Mouse (Mus musculus): ENCODE results near the gene Syne1. TPM values are rescaled to one million over a fixed set of nuclear protein-coding genes. Genes with fewer than 3 reads are reported as not detected.

Syne1 gene
- total and polyA plus RNA-seq, 3 experiments: 29.0 to 66.6 (median 53.6) TPM

- TF ChIP-seq POLR2A (IDR thresholded peaks at IDR 0.05; ENCODE audit: insufficient read depth, low read depth, low read length): no peak
- no peak for TF ChIP-seq CTCF (IDR thresholded peaks at IDR 0.05)
- no peak for TF ChIP-seq EP300 (IDR thresholded peaks at IDR 0.05; ENCODE audit: insufficient read depth, low read depth, low read length)
Observed at GRCm38 (mm10) chr10:5075724-5076123, 475.6 kb downstream of the Syne1 start.

GRCm38 (mm10) chr10:5072054-5072453 lies 479.2 kb downstream of the Syne1 start:
- WGBS: 72% methylated on average over 8 of the region's 8 CpGs
- H3K27ac ChIP-seq: no peak overlapping the region
- DNase-seq: no peak
- H3K36me3 ChIP-seq (ENCODE audit: control insufficient read depth, insufficient read depth, low read length): peaks cover 7% of the 10 kb centered on the region
- no peaks in the 10 kb centered on the region for H3K27me3 ChIP-seq (ENCODE audit: control insufficient read depth, insufficient read depth, low read length)
- intact Hi-C loops (cut with DNase I): no loop called here
- no peaks in the 10 kb centered on the region for H3K4me1 ChIP-seq (ENCODE audit: control insufficient read depth, insufficient read depth, low read length)
- no peak overlapping the region for H3K9ac ChIP-seq (ENCODE audit: low read depth, low read length)
- H3K4me3 ChIP-seq: no peak overlapping the region
- TF ChIP-seq CTCF (IDR thresholded peaks at IDR 0.05) (peak; percentile 21; the same call in 1 of the 2 replicates), EP300 (IDR thresholded peaks at IDR 0.05; ENCODE audit: insufficient read depth, low read depth, low read length) (no peak)
- H3K79me2 ChIP-seq (replicated peaks; ENCODE audit: control insufficient read depth, insufficient read depth, low read length): no peaks in the 10 kb centered on the region

More at GRCm38 (mm10) chr10:5075724-5076123, 475.6 kb downstream of the Syne1 start:
- Histone ChIP-seq H3K4me3 (no peak overlapping the region), H3K27me3 (ENCODE audit: control insufficient read depth, insufficient read depth, low read length) (no peaks in the 10 kb centered on the region), H3K36me3 (ENCODE audit: control insufficient read depth, insufficient read depth, low read length) (peaks cover 7% of the 10 kb centered on the region), H3K79me2 (replicated peaks; ENCODE audit: control insufficient read depth, insufficient read depth, low read length) (no peaks in the 10 kb centered on the region), H3K4me1 (ENCODE audit: control insufficient read depth, insufficient read depth, low read length) (peaks cover 2% of the 10 kb centered on the region), H3K27ac (no peak overlapping the region), H3K9ac (ENCODE audit: low read depth, low read length) (no peak overlapping the region)
- intact Hi-C loops (cut with DNase I): no loop called here
- 91% methylated on average over 7 of the region's 7 CpGs for WGBS
- DNase-seq: no peak

GRCm38 (mm10) chr10:5070941-5071231 lies 480.4 kb downstream of the Syne1 start:
- peaks cover 7% of the 10 kb centered on the region for H3K36me3 ChIP-seq (ENCODE audit: control insufficient read depth, insufficient read depth, low read length)
- H3K4me1 ChIP-seq (ENCODE audit: control insufficient read depth, insufficient read depth, low read length): no peaks in the 10 kb centered on the region
- no peak for DNase-seq
- no peak overlapping the region; the same call in 1 of the 2 replicates for H3K27ac ChIP-seq
- TF ChIP-seq CTCF (IDR thresholded peaks at IDR 0.05): no peak
- TF ChIP-seq EP300 (IDR thresholded peaks at IDR 0.05; ENCODE audit: insufficient read depth, low read depth, low read length): no peak
- H3K4me3 ChIP-seq: no peak overlapping the region
- H3K27me3 ChIP-seq (ENCODE audit: control insufficient read depth, insufficient read depth, low read length): no peaks in the 10 kb centered on the region
- no peaks in the 10 kb centered on the region for H3K79me2 ChIP-seq (replicated peaks; ENCODE audit: control insufficient read depth, insufficient read depth, low read length)
- no peak overlapping the region for H3K9ac ChIP-seq (ENCODE audit: low read depth, low read length)
- intact Hi-C loops (cut with DNase I): no loop called here
- 68% methylated on average over 3 of the region's 3 CpGs for WGBS

GRCm38 (mm10) chr10:5070168-5070940 lies 480.9 kb downstream of the Syne1 start:
- no peak overlapping the region for H3K9ac ChIP-seq (ENCODE audit: low read depth, low read length)

GRCm38 (mm10) chr10:5068676-5069265 lies 482.5 kb downstream of the Syne1 start, which contains the start of gene Gm10097:
TSS of gene Gm10097 (plus strand) at chr10:5069192.
- TF ChIP-seq CTCF (IDR thresholded peaks at IDR 0.05) (no peak), EP300 (IDR thresholded peaks at IDR 0.05; ENCODE audit: insufficient read depth, low read depth, low read length) (peak; percentile 62; the same call in 1 of the 2 replicates)
- Histone ChIP-seq H3K27ac (peak within 1 kb of the TSS; percentile 92), H3K36me3 (ENCODE audit: control insufficient read depth, insufficient read depth, low read length) (peaks cover 10% of the 10 kb centered on the region), H3K79me2 (replicated peaks; ENCODE audit: control insufficient read depth, insufficient read depth, low read length) (0 out of 2 replicates have a peak, but pooled peaks cover 2% of the 10 kb centered on the region), H3K9ac (ENCODE audit: low read depth, low read length) (peak within 1 kb of the TSS; percentile 58), H3K27me3 (ENCODE audit: control insufficient read depth, insufficient read depth, low read length) (no peaks in the 10 kb centered on the region), H3K4me3 (peak within 1 kb of the TSS; percentile 56), H3K4me1 (ENCODE audit: control insufficient read depth, insufficient read depth, low read length) (no peaks in the 10 kb centered on the region)
- intact Hi-C loops (cut with DNase I): no loop called here
- DNase-seq: peak; percentile 51 to 69
- 63% methylated on average over 14 of the region's 14 CpGs for WGBS

More at GRCm38 (mm10) chr10:5070168-5070940, 480.9 kb downstream of the Syne1 start:
- no peak for DNase-seq
- Histone ChIP-seq H3K4me1 (ENCODE audit: control insufficient read depth, insufficient read depth, low read length) (no peaks in the 10 kb centered on the region), H3K36me3 (ENCODE audit: control insufficient read depth, insufficient read depth, low read length) (peaks cover 7% of the 10 kb centered on the region), H3K27me3 (ENCODE audit: control insufficient read depth, insufficient read depth, low read length) (no peaks in the 10 kb centered on the region), H3K4me3 (peak overlapping the region; percentile 32), H3K27ac (peak overlapping the region; percentile 92), H3K79me2 (replicated peaks; ENCODE audit: control insufficient read depth, insufficient read depth, low read length) (no peaks in the 10 kb centered on the region)
- WGBS: 73% methylated on average over 11 of the region's 11 CpGs
- TF ChIP-seq CTCF (IDR thresholded peaks at IDR 0.05) (no peak), POLR2A (IDR thresholded peaks at IDR 0.05; ENCODE audit: insufficient read depth, low read depth, low read length) (no peak), EP300 (IDR thresholded peaks at IDR 0.05; ENCODE audit: insufficient read depth, low read depth, low read length) (no peak)
- intact Hi-C loops (cut with DNase I): no loop called here

GRCm38 (mm10) chr10:5067113-5067512 lies 484.2 kb downstream of the Syne1 start:
- 63% methylated on average over 3 of the region's 3 CpGs for WGBS
- intact Hi-C loops (cut with DNase I): no loop called here
- no peak for DNase-seq

More at GRCm38 (mm10) chr10:5067113-5067512, 484.2 kb downstream of the Syne1 start:
- Histone ChIP-seq H3K9ac (ENCODE audit: low read depth, low read length) (no peak overlapping the region), H3K79me2 (replicated peaks; ENCODE audit: control insufficient read depth, insufficient read depth, low read length) (0 out of 2 replicates have a peak, but pooled peaks cover 2% of the 10 kb centered on the region), H3K4me1 (ENCODE audit: control insufficient read depth, insufficient read depth, low read length) (no peaks in the 10 kb centered on the region), H3K4me3 (peak overlapping the region; percentile 56; the same call in 1 of the 2 replicates), H3K36me3 (ENCODE audit: control insufficient read depth, insufficient read depth, low read length) (peaks cover 10% of the 10 kb centered on the region), H3K27ac (peak overlapping the region; percentile 92), H3K27me3 (ENCODE audit: control insufficient read depth, insufficient read depth, low read length) (no peaks in the 10 kb centered on the region)
- no peak for TF ChIP-seq POLR2A (IDR thresholded peaks at IDR 0.05; ENCODE audit: insufficient read depth, low read depth, low read length)
- no peak for TF ChIP-seq CTCF (IDR thresholded peaks at IDR 0.05)
- TF ChIP-seq EP300 (IDR thresholded peaks at IDR 0.05; ENCODE audit: insufficient read depth, low read depth, low read length): no peak
